Mouse (Mus musculus): ENCODE measurements around the gene Kif23.

DNA sequence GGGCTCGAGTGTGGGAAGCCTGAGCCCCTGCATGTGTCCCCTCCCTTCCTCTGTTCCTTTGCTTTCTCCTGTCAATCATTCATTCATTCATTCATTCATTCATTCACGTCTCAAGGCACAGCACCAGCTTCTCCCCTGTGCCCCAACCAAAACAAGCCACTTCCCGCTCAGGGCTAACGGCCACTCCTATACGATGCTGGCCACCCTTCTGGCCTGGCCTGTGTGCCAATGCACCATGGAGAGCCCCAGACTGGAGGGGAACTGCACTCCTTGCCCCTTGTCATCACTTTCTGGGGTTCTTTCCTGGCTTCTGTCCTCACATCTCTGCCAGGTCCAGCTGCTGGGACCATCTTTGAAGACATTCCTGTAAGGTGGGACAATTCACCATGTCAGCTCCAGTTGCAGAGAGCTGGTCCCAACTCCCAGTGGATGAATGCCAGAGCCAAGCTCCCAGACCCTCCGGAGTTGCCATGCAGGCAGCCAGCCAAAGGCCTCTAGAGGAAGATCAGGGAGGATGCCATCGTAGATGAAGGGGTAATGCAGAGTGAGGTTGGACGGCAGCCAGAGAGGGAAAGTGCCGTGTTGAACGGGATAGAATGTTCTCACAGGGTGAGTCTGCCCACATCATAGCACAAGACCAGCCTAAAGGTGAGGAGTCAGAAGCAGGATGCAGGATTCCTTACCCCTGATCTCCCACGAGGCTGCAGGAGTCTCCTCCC is 58.8 kb downstream of the Kif23 start:
- TF ChIP-seq CTCF (IDR thresholded peaks at IDR 0.05; ENCODE audit: low read depth, low read length): no peak
- TF ChIP-seq POLR2A (IDR thresholded peaks at IDR 0.05; ENCODE audit: insufficient read depth, low read length): no peak
